Mouse (Mus musculus) intestine, embryonic 15.5 days (tissue): ENCODE measurements around the gene Kansl1. TPM values are rescaled to one million over a fixed set of nuclear protein-coding genes. Genes with fewer than 3 reads are reported as not detected.
"Not testable (repeated sequence)": the region's sequence is repeated elsewhere in the genome, so short reads cannot be mapped to it uniquely, and the experiment has no call there.

Experiments
- ATAC-seq: fragments of 200-750 bp; cut with Nextera tagmentation; 2 replicates; pipeline ENCODE4 v1.8.0; 2017; ENCODE audit warnings: moderate TSS enrichment, moderate library complexity
- H3K27ac ChIP-seq: fragments of 300-500 bp; sonication (generic); 2 replicates; pipeline ENCODE4 v1.5.1; 2015; ENCODE audit warnings: mild to moderate bottlenecking, inconsistent platforms
- H3K27me3 ChIP-seq: fragments of 300-500 bp; sonication (generic); replicated peaks from 2 replicates; pipeline ENCODE4 v1.6.1; 2015; ENCODE audit warnings: inconsistent platforms
- H3K36me3 ChIP-seq: fragments of 300-500 bp; sonication (generic); 2 replicates; pipeline ENCODE4 v1.6.1; 2015; ENCODE audit warnings: inconsistent platforms
- H3K4me1 ChIP-seq: fragments of 300-500 bp; sonication (generic); replicated peaks from 2 replicates; pipeline ENCODE4 v1.6.1; 2015; ENCODE audit warnings: inconsistent platforms
- H3K4me2 ChIP-seq: fragments of 300-500 bp; sonication (generic); replicated peaks from 2 replicates; pipeline ENCODE4 v1.6.1; 2015; ENCODE audit warnings: mild to moderate bottlenecking, inconsistent platforms
- H3K4me3 ChIP-seq: fragments of 300-500 bp; sonication (generic); replicated peaks from 2 replicates; pipeline ENCODE4 v1.5.1; 2015; ENCODE audit warnings: inconsistent platforms
- H3K9ac ChIP-seq: fragments of 300-500 bp; sonication (generic); 2 replicates; pipeline ENCODE4 v1.6.1; 2015; ENCODE audit warnings: inconsistent platforms
- H3K9me3 ChIP-seq: fragments of 300-500 bp; sonication (generic); 2 replicates; pipeline ENCODE4 v1.6.1; 2016; ENCODE audit warnings: inconsistent platforms
- WGBS: fragments of 180-500 bp; shearing (Covaris S2); methylation state at CpG from one replicate; pipeline ENCODE4 v1.1.7; 2015; 5-methylcytosine and 5-hydroxymethylcytosine counted together
- polyA plus RNA-seq: library from polyadenylated mRNA; unstranded; fragments of >200 nt; fragmentation: Nextera tagmentation; extraction: Ambion mirVana; gene quantifications from 2 replicates; pipeline ENCODE4 v1.2.1, GENCODE M21; 2015

Gene Kansl1
- polyA plus RNA-seq, 1 experiment from 2014 or later, result 17.2 TPM

DNA sequence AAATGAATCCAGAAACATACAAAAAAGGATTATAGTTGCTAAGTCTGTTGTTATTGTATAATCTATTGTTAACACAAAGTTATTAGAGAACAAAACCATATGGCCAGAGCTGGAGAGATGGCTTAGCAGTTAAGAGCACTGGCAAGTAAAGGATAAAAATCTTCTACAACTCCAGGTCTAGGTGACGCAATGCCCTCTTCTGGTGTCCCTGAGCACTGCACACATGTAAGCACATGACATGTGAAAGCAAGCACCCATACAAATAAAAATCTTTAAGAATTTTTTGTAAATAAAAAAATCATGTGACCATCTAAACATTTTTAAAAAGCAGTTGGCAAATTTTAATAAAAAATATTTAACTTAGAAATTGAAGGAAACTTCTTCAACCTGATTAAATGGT, 17.4 kb downstream of the Kansl1 start:
- no peaks in the 10 kb centered on the region for H3K9me3 ChIP-seq
- no peaks in the 10 kb centered on the region for H3K27me3 ChIP-seq
- ATAC-seq, result no peak
- WGBS, result 89% methylated on average over 1 of the region's 1 CpGs
- H3K4me1 ChIP-seq, result peaks cover 3% of the 10 kb centered on the region; the same call in 1 of the 2 replicates
- H3K4me3 ChIP-seq, result no peak overlapping the region
- H3K9ac ChIP-seq, result no peak overlapping the region
- H3K27ac ChIP-seq, result no peak overlapping the region
- no peaks in the 10 kb centered on the region for H3K36me3 ChIP-seq
- no peak overlapping the region for H3K4me2 ChIP-seq

- H3K27me3 ChIP-seq, H3K36me3 ChIP-seq, H3K4me2 ChIP-seq, H3K9me3 ChIP-seq, H3K9ac ChIP-seq, ATAC-seq, H3K27ac ChIP-seq, H3K4me3 ChIP-seq, H3K4me1 ChIP-seq: not testable (repeated sequence)
- 45% methylated on average over 2 of the region's 2 CpGs for WGBS
Measured at GRCm38 (mm10) chr11:104448499-104448898, 20.2 kb downstream of the Kansl1 start.

- 76% methylated on average over 2 of the region's 2 CpGs for WGBS
- Histone ChIP-seq H3K27me3 (no peaks in the 10 kb centered on the region), H3K4me3 (no peak overlapping the region), H3K9ac (no peak overlapping the region), H3K27ac (no peak overlapping the region), H3K4me2 (no peak overlapping the region), H3K4me1 (no peaks in the 10 kb centered on the region), H3K9me3 (no peaks in the 10 kb centered on the region), H3K36me3 (no peaks in the 10 kb centered on the region)
- ATAC-seq, result no peak
Measured at GRCm38 (mm10) chr11:104445538-104445937, 23.1 kb downstream of the Kansl1 start.

DNA sequence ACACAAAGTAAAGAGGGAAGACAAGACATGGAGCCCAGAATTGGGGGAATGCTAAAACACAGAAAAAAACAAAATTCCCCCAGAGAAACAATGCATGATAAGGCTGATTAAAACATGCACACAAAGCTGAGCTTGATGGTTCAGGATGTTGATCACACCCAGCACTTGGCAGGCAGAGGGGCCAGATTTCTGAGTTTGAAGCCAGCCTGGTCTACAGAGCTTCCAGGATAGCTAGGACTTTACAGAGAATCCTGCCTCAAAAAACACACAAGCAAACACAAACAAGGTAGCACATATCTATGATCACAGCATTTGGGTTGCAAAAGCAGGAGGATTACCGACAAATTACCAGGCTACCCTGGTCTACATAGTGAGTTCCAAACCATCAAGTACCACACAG, 23.6 kb downstream of the Kansl1 start:
- H3K9me3 ChIP-seq, result no peaks in the 10 kb centered on the region
- WGBS, result 93% methylated on average over 1 of the region's 1 CpGs
- no peaks in the 10 kb centered on the region for H3K4me1 ChIP-seq

GRCm38 (mm10) chr11:104443359-104443758, 25.3 kb downstream of the Kansl1 start:
- Histone ChIP-seq H3K27me3 (no peaks in the 10 kb centered on the region), H3K9ac (no peak overlapping the region), H3K4me3 (peak overlapping the region; percentile 90), H3K4me2 (peak overlapping the region; percentile 58), H3K27ac (0 out of 2 replicates have a peak overlapping the region, but pooled peaks have one; percentile 100), H3K4me1 (no peaks in the 10 kb centered on the region), H3K9me3 (no peaks in the 10 kb centered on the region), H3K36me3 (no peaks in the 10 kb centered on the region)
- 48% methylated on average over 2 of the region's 2 CpGs for WGBS
- no peak for ATAC-seq

More for the DNA sequence above, 23.6 kb downstream of the Kansl1 start:
- H3K4me2 ChIP-seq, result no peak overlapping the region
- H3K27me3 ChIP-seq, result no peaks in the 10 kb centered on the region
- H3K36me3 ChIP-seq, result no peaks in the 10 kb centered on the region
- no peak overlapping the region for H3K9ac ChIP-seq
- no peak overlapping the region for H3K4me3 ChIP-seq
- H3K27ac ChIP-seq, result no peak overlapping the region
- ATAC-seq, result no peak

DNA sequence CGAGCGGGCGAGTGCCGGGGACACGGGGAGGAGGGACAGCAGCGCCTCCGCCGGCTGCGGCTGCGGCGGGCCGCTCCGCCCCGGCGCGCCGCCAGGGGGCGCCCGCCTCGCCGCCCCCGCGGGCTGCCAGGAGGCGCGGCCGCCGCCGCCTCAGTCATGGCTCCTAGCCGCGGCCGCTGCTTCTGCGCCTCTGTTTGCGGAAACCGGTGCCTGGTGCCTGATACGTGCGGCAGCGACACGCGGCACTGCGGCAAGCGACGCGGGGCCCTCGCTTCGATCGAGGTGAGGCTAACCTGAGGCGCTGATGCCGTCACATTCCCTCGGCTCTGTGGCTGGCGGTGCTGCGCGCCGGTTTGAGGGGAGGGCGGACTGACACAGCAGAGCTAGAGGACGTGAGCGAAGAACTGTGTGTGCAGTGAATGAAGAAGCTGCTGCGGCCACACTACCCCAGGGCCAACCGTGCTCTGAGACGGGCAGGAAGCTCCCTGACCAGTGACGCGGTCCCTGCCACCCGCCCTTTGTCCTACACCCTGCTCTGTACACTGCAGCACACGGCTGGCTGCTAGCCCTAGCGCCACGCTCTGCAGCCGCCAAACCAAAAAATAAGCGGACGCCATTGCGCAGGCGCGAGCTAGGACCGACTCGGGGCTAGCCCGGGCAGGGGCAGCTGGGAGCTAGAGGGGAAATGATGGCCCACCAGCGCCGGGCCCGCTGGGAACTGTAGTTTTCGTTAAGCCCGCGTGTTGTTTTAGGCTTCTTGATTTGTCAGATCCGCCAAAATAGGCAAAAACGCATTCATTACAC, 26.1 kb downstream of the Kansl1 start:
- H3K9me3 ChIP-seq, result no peaks in the 10 kb centered on the region
- under 1% methylated on average over 76 of the region's 82 CpGs for WGBS
- H3K9ac ChIP-seq, result peak overlapping the region; percentile 99
- H3K4me2 ChIP-seq, result peak overlapping the region; percentile 58
- H3K27ac ChIP-seq, result peak overlapping the region; percentile 100
- no peaks in the 10 kb centered on the region for H3K36me3 ChIP-seq
- no peaks in the 10 kb centered on the region for H3K27me3 ChIP-seq
- H3K4me1 ChIP-seq, result no peaks in the 10 kb centered on the region
- peak; percentile 96 for ATAC-seq
- peak overlapping the region; percentile 90 for H3K4me3 ChIP-seq

DNA sequence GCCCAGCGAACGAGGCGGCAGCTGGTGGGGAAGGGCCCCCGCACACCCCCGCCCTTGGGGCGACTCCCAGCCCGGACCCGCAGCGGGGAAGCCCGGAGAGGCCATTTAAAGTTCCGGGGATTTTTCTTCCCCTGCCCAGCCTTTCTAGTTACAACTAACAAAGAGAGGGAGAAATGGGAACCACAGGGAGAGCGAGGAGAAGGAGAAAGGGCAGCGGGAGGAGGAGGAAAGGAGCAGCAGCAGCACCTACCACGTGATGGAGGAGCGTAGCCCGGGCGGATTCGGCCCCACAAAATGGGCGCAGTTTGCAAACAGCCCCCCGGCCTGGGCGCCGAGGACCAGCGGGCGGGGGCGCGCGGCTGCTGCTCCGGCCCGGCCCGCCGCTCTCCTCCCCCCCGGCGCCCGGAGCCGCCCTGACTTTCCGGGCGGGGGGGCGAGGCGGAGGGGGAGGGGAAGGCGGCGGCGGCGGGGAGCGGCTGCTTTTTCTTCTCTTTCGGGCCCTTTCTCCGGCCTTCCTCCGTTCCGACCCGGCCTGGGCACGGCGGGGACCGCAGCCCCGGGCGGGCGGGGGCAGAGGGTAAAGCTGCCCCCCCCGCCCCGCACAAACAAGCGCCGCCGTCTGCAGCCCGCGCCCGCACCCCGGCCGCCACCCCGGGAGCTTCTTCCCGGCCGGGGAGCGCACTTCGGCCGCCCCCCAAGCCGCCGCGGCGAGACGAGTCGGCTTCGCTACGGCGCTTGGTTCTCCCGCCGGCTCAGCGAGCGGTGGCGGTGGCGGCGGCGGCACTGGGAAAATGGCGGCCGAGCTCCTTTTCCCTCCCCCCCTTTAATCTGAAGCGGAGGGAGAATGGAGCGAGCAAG, 27.0 kb downstream of the Kansl1 start:
- H3K9me3 ChIP-seq, result no peaks in the 10 kb centered on the region
- H3K4me2 ChIP-seq, result peak overlapping the region; percentile 58
- H3K36me3 ChIP-seq, result no peaks in the 10 kb centered on the region
- peak overlapping the region; percentile 99 for H3K9ac ChIP-seq
- peak overlapping the region; percentile 100 for H3K27ac ChIP-seq
- peaks cover 3% of the 10 kb centered on the region; the same call in 1 of the 2 replicates for H3K4me1 ChIP-seq
- ATAC-seq, result peak; percentile 64
- WGBS, result under 1% methylated on average over 67 of the region's 92 CpGs
- H3K4me3 ChIP-seq, result peak overlapping the region; percentile 90
- H3K27me3 ChIP-seq, result no peaks in the 10 kb centered on the region

DNA sequence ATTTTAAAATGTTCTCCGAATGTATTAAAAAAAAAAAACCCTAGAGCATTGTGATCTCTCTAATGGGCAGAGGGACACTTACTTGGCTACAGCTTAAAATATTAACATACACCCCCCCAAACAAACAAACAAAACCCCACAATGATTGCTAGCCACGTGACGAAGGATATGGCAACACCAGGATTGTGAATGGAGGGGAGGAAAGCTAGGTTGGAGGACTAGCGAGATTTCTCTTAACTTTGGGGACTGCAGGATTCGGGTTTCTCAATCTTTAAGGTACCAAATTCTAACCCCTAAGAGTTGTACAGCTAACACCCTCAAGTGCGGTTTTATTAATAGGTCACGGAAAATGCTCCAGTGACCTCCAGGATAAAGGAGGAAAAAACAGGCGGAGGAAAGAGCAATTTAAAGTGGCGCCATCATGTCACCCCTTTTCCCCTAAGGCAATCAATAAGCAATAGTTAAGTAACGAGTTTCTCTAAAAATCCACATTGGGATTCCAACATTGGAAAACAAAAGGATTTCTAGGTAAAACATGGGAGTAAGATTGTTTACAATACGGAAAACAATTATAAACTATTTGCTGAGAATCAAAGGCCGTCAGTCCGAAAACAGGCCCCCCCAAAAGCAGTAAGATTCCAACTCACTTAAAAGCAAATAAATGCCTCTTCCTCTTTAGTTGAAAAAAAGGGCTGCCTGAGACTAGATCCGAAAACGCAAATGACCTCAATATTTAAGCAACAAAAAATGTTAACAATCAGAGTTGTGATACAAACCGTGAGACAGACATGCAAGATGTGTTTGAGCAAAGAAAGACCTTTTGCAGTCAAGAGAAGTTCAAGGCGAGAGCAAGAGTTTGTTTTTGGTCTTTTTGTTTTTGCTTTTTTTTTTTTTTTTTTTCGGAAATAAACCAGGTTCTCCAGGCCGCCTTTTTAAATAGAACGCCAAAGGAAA, 27.9 kb downstream of the Kansl1 start:
- peak overlapping the region; percentile 100 for H3K27ac ChIP-seq
- peak overlapping the region; percentile 99 for H3K9ac ChIP-seq
- H3K4me1 ChIP-seq, result peaks cover 3% of the 10 kb centered on the region; the same call in 1 of the 2 replicates
- no peaks in the 10 kb centered on the region for H3K27me3 ChIP-seq
- H3K4me2 ChIP-seq, result peak overlapping the region; percentile 58
- ATAC-seq, result no peak
- H3K9me3 ChIP-seq, result no peaks in the 10 kb centered on the region
- H3K4me3 ChIP-seq, result peak overlapping the region; percentile 90
- under 1% methylated on average over 20 of the region's 20 CpGs for WGBS
- H3K36me3 ChIP-seq, result no peaks in the 10 kb centered on the region

- H3K4me1 ChIP-seq, result peaks cover 3% of the 10 kb centered on the region; the same call in 1 of the 2 replicates
- WGBS, result 31% methylated on average over 2 of the region's 2 CpGs
- no peak for ATAC-seq
- H3K9me3 ChIP-seq, result no peaks in the 10 kb centered on the region
- H3K4me3 ChIP-seq, result no peak overlapping the region
- no peaks in the 10 kb centered on the region for H3K36me3 ChIP-seq
- no peak overlapping the region for H3K27ac ChIP-seq
- no peaks in the 10 kb centered on the region for H3K27me3 ChIP-seq
- no peak overlapping the region for H3K9ac ChIP-seq
- 0 out of 2 replicates have a peak overlapping the region, but pooled peaks have one; percentile 33 for H3K4me2 ChIP-seq
Measured at GRCm38 (mm10) chr11:104439703-104440102, 29.0 kb downstream of the Kansl1 start.

- no peak overlapping the region for H3K27ac ChIP-seq
- no peak overlapping the region for H3K9ac ChIP-seq
- peaks cover 3% of the 10 kb centered on the region; the same call in 1 of the 2 replicates for H3K4me1 ChIP-seq
- no peak for ATAC-seq
- no peaks in the 10 kb centered on the region for H3K36me3 ChIP-seq
- no peaks in the 10 kb centered on the region for H3K9me3 ChIP-seq
- H3K4me2 ChIP-seq, result no peak overlapping the region
- H3K27me3 ChIP-seq, result no peaks in the 10 kb centered on the region
- no peak overlapping the region for H3K4me3 ChIP-seq
Measured at GRCm38 (mm10) chr11:104438450-104438849, 30.2 kb downstream of the Kansl1 start.

DNA sequence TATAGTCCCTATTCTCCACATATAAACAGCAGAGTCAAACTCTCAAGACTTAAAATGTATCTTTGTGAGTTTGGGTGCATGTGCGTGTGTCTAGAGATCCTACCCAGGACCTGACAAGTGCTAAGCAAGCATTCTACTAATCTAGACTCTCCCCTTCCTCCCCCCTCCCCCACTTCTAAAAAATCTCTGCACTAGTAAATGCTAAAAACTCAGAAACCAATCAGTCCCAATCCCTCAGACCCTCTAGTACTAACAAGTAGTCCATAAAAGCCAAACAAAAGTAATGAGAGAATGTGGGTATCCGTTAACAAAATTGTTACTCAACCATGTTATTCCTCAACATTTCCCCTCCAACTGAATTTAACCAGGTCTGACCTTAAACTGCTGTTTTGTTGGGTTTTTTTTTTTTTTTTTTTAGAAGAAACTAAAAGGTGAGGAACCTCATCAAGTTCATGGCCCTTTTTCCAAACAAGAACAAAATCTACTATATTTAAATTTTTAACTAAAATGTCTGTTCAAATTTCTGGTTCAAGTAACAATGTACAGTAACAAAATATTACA, 32.2 kb downstream of the Kansl1 start:
- 50% methylated on average over 2 of the region's 2 CpGs for WGBS
- Histone ChIP-seq H3K36me3 (no peaks in the 10 kb centered on the region), H3K27me3 (no peaks in the 10 kb centered on the region), H3K4me2 (no peak overlapping the region), H3K4me1 (peaks cover 3% of the 10 kb centered on the region; the same call in 1 of the 2 replicates), H3K4me3 (no peak overlapping the region), H3K9me3 (no peaks in the 10 kb centered on the region), H3K27ac (no peak overlapping the region), H3K9ac (no peak overlapping the region)
- ATAC-seq, result no peak
